Mouse (Mus musculus) lung, adult 2 months (tissue): ENCODE data around the gene Ptprr.

ENCODE experiments used
- CTCF ChIP-seq: fragments of 200-500 bp; IDR thresholded peaks from 2 replicates; pipeline ENCODE4 v1.5.1; 2011; ENCODE audit warnings: mild to moderate bottlenecking, low read length, control low read depth; ENCODE audit not compliant: insufficient read depth
- POLR2A ChIP-seq: fragments of 200-500 bp; IDR thresholded peaks from 2 replicates; pipeline ENCODE4 v1.6.1; 2011; ENCODE audit warnings: low read depth, mild to moderate bottlenecking, control low read depth, low read length, borderline replicate concordance; ENCODE audit errors: extremely low read depth

DNA sequence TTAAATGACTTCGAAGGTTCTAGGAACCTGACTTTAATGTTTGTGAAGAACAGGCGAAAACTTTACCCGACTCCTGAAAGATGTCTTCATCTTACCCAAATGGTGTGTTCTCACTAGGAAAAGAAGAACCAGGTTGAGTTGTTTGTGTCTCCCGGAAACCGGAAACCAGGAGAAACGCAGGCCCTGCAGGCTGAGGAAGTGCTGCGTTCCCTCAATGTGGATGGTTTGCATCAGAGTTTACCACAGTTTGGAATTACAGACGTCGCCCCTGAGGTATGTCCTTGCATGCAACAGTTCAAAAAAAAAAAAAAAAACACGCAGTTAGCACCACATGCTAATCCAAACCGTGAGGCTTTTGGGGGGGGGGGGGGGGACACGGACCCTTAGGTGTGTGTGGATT is 144.3 kb downstream of the Ptprr start:
- TF ChIP-seq CTCF: no peak
- TF ChIP-seq POLR2A: no peak
